Mouse (Mus musculus): Measurements from ENCODE around the gene Npb. TPM values are rescaled to one million over a fixed set of nuclear protein-coding genes. Genes with fewer than 3 reads are reported as not detected.

The Npb gene
- total RNA-seq, 4 experiments from 2014 or later, result 1.1 to 1.8 TPM; not detected in 2

GRCm38 (mm10) chr11:120630881-120631725, 22.8 kb downstream of the Npb start:
- DNase-seq (ENCODE audit: low spot score in 2 of 2), result no peak

- DNase-seq (ENCODE audit: low spot score in 2 of 2), result no peak
Measured at GRCm38 (mm10) chr11:120631726-120632448, 23.6 kb downstream of the Npb start.

GRCm38 (mm10) chr11:120632559-120633519, 24.6 kb downstream of the Npb start:
- peak in 1 of 2 experiments; percentile 45 for DNase-seq (ENCODE audit: low spot score in 2 of 2)

- peak; percentile 77 to 93 for DNase-seq (ENCODE audit: low spot score in 2 of 2)
Measured at GRCm38 (mm10) chr11:120633520-120634343, 25.5 kb downstream of the Npb start, which contains the start of gene Mafg. Mafg (minus strand) TSS chr11:120633600.

- no peak for DNase-seq (ENCODE audit: low spot score in 2 of 2)
Measured at GRCm38 (mm10) chr11:120634810-120635209, 26.5 kb downstream of the Npb start.

- no peak for DNase-seq (ENCODE audit: low spot score in 2 of 2)
Measured at GRCm38 (mm10) chr11:120641255-120641654, 33.0 kb downstream of the Npb start.

GRCm38 (mm10) chr11:120641869-120642268, 33.6 kb downstream of the Npb start:
- DNase-seq (ENCODE audit: low spot score in 2 of 2), result no peak

- DNase-seq (ENCODE audit: low spot score in 2 of 2), result no peak
Measured at GRCm38 (mm10) chr11:120642939-120643600, 34.8 kb downstream of the Npb start.

GRCm38 (mm10) chr11:120643601-120643987, 35.3 kb downstream of the Npb start, which contains the start of gene Pycr1:
Pycr1 (minus strand) TSS chr11:120643769.
- DNase-seq (ENCODE audit: low spot score in 2 of 2), result peak; percentile 83 to 89

- no peak for DNase-seq (ENCODE audit: low spot score in 2 of 2)
Measured at GRCm38 (mm10) chr11:120647047-120647830, 39.0 kb downstream of the Npb start.

GRCm38 (mm10) chr11:120648001-120648476, 39.8 kb downstream of the Npb start, which contains the start of gene Myadml2:
Myadml2 (minus strand) TSS chr11:120648158.
- DNase-seq (ENCODE audit: low spot score in 2 of 2), result no peak

- no peak for DNase-seq (ENCODE audit: low spot score in 2 of 2)
Measured at GRCm38 (mm10) chr11:120651872-120652271, 43.6 kb downstream of the Npb start.

GRCm38 (mm10) chr11:120654741-120655140, 46.5 kb downstream of the Npb start:
- no peak for DNase-seq (ENCODE audit: low spot score in 2 of 2)

- DNase-seq (ENCODE audit: low spot score in 2 of 2), result no peak
Measured at GRCm38 (mm10) chr11:120657301-120657700, 49.0 kb downstream of the Npb start.

Data from left cerebral cortex, adult 8-10 months (tissue).